Mouse (Mus musculus): ENCODE measurements around the gene Rnf144b. TPM values are rescaled to one million over a fixed set of nuclear protein-coding genes. Genes with fewer than 3 reads are reported as not detected.

The Rnf144b gene
- polyA plus RNA-seq, 1 experiment, result 2.4 TPM

- Histone ChIP-seq H3K4me1 (ENCODE audit: control insufficient read depth, insufficient read depth, insufficient read length, low read length) (no peaks in the 10 kb centered on the region), H3K27ac (ENCODE audit: insufficient read depth, low read depth, low read length) (no peak overlapping the region), H3K36me3 (ENCODE audit: control insufficient read depth, insufficient read depth, low read length) (no peaks in the 10 kb centered on the region), H3K4me3 (ENCODE audit: low read depth, low read length) (no peak overlapping the region), H3K27me3 (ENCODE audit: control insufficient read depth, insufficient read depth, low read length) (no peaks in the 10 kb centered on the region)
- 88% methylated on average over 2 of the region's 2 CpGs for WGBS
- TF ChIP-seq POLR2A (IDR thresholded peaks at IDR 0.05; ENCODE audit: low read depth, low read length), result no peak
- no peak for TF ChIP-seq CTCF (IDR thresholded peaks at IDR 0.05; ENCODE audit: extremely low read depth, insufficient read length, insufficient replicate concordance, low read depth, low read length)
Observed at GRCm38 (mm10) chr13:47251114-47251764, 128.8 kb downstream of the Rnf144b start.

- 73% methylated on average over 5 of the region's 5 CpGs for WGBS
- Histone ChIP-seq H3K27me3 (ENCODE audit: control insufficient read depth, insufficient read depth, low read length) (no peaks in the 10 kb centered on the region), H3K4me3 (ENCODE audit: low read depth, low read length) (no peak overlapping the region), H3K4me1 (ENCODE audit: control insufficient read depth, insufficient read depth, insufficient read length, low read length) (no peaks in the 10 kb centered on the region), H3K27ac (ENCODE audit: insufficient read depth, low read depth, low read length) (no peak overlapping the region), H3K36me3 (ENCODE audit: control insufficient read depth, insufficient read depth, low read length) (no peaks in the 10 kb centered on the region)
- TF ChIP-seq POLR2A (IDR thresholded peaks at IDR 0.05; ENCODE audit: low read depth, low read length), result no peak
Observed at GRCm38 (mm10) chr13:47253711-47254110, 131.3 kb downstream of the Rnf144b start.

GRCm38 (mm10) chr13:47259297-47259696 lies 136.8 kb downstream of the Rnf144b start:
- H3K4me3 ChIP-seq (ENCODE audit: low read depth, low read length), result no peak overlapping the region
- 24% methylated on average over 4 of the region's 4 CpGs for WGBS
- H3K27ac ChIP-seq (ENCODE audit: insufficient read depth, low read depth, low read length), result no peak overlapping the region
- TF ChIP-seq POLR2A (IDR thresholded peaks at IDR 0.05; ENCODE audit: low read depth, low read length) (no peak), CTCF (IDR thresholded peaks at IDR 0.05; ENCODE audit: extremely low read depth, insufficient read length, insufficient replicate concordance, low read depth, low read length) (no peak)
- no peaks in the 10 kb centered on the region for H3K36me3 ChIP-seq (ENCODE audit: control insufficient read depth, insufficient read depth, low read length)
- no peaks in the 10 kb centered on the region for H3K27me3 ChIP-seq (ENCODE audit: control insufficient read depth, insufficient read depth, low read length)
- no peaks in the 10 kb centered on the region for H3K4me1 ChIP-seq (ENCODE audit: control insufficient read depth, insufficient read depth, insufficient read length, low read length)

- Histone ChIP-seq H3K4me1 (ENCODE audit: control insufficient read depth, insufficient read depth, insufficient read length, low read length) (no peaks in the 10 kb centered on the region), H3K36me3 (ENCODE audit: control insufficient read depth, insufficient read depth, low read length) (no peaks in the 10 kb centered on the region), H3K27ac (ENCODE audit: insufficient read depth, low read depth, low read length) (no peak overlapping the region), H3K4me3 (ENCODE audit: low read depth, low read length) (no peak overlapping the region), H3K27me3 (ENCODE audit: control insufficient read depth, insufficient read depth, low read length) (no peaks in the 10 kb centered on the region)
- TF ChIP-seq POLR2A (IDR thresholded peaks at IDR 0.05; ENCODE audit: low read depth, low read length) (no peak), CTCF (IDR thresholded peaks at IDR 0.05; ENCODE audit: extremely low read depth, insufficient read length, insufficient replicate concordance, low read depth, low read length) (no peak)
- WGBS, result 61% methylated on average over 2 of the region's 2 CpGs
Observed at GRCm38 (mm10) chr13:47261961-47262360, 139.5 kb downstream of the Rnf144b start.

- 80% methylated on average over 8 of the region's 8 CpGs for WGBS
- Histone ChIP-seq H3K27me3 (ENCODE audit: control insufficient read depth, insufficient read depth, low read length) (no peaks in the 10 kb centered on the region), H3K27ac (ENCODE audit: insufficient read depth, low read depth, low read length) (no peak overlapping the region), H3K4me1 (ENCODE audit: control insufficient read depth, insufficient read depth, insufficient read length, low read length) (no peaks in the 10 kb centered on the region), H3K36me3 (ENCODE audit: control insufficient read depth, insufficient read depth, low read length) (no peaks in the 10 kb centered on the region), H3K4me3 (ENCODE audit: low read depth, low read length) (no peak overlapping the region)
- TF ChIP-seq POLR2A (IDR thresholded peaks at IDR 0.05; ENCODE audit: low read depth, low read length) (no peak), CTCF (IDR thresholded peaks at IDR 0.05; ENCODE audit: extremely low read depth, insufficient read length, insufficient replicate concordance, low read depth, low read length) (no peak)
Observed at GRCm38 (mm10) chr13:47264382-47264781, 141.9 kb downstream of the Rnf144b start.

GRCm38 (mm10) chr13:47266411-47266810 lies 144.0 kb downstream of the Rnf144b start:
- Histone ChIP-seq H3K4me1 (ENCODE audit: control insufficient read depth, insufficient read depth, insufficient read length, low read length) (no peaks in the 10 kb centered on the region), H3K36me3 (ENCODE audit: control insufficient read depth, insufficient read depth, low read length) (no peaks in the 10 kb centered on the region), H3K27me3 (ENCODE audit: control insufficient read depth, insufficient read depth, low read length) (no peaks in the 10 kb centered on the region), H3K4me3 (ENCODE audit: low read depth, low read length) (no peak overlapping the region), H3K27ac (ENCODE audit: insufficient read depth, low read depth, low read length) (no peak overlapping the region)
- TF ChIP-seq CTCF (IDR thresholded peaks at IDR 0.05; ENCODE audit: extremely low read depth, insufficient read length, insufficient replicate concordance, low read depth, low read length) (no peak), POLR2A (IDR thresholded peaks at IDR 0.05; ENCODE audit: low read depth, low read length) (no peak)
- WGBS, result 83% methylated on average over 7 of the region's 7 CpGs

- WGBS, result 91% methylated on average over 3 of the region's 3 CpGs
- Histone ChIP-seq H3K27ac (ENCODE audit: insufficient read depth, low read depth, low read length) (no peak overlapping the region), H3K4me1 (ENCODE audit: control insufficient read depth, insufficient read depth, insufficient read length, low read length) (no peaks in the 10 kb centered on the region), H3K4me3 (ENCODE audit: low read depth, low read length) (no peak overlapping the region), H3K27me3 (ENCODE audit: control insufficient read depth, insufficient read depth, low read length) (no peaks in the 10 kb centered on the region), H3K36me3 (ENCODE audit: control insufficient read depth, insufficient read depth, low read length) (no peaks in the 10 kb centered on the region)
- TF ChIP-seq CTCF (IDR thresholded peaks at IDR 0.05; ENCODE audit: extremely low read depth, insufficient read length, insufficient replicate concordance, low read depth, low read length) (no peak), POLR2A (IDR thresholded peaks at IDR 0.05; ENCODE audit: low read depth, low read length) (no peak)
Observed at GRCm38 (mm10) chr13:47268227-47268626, 145.8 kb downstream of the Rnf144b start.
